Mouse (Mus musculus): ENCODE measurements around the gene Strada. TPM values are rescaled to one million over a fixed set of nuclear protein-coding genes. Genes with fewer than 3 reads are reported as not detected.

Strada gene
- 5.2 and 7.4 TPM in 2 replicates for polyA plus RNA-seq (2012; rRNA removed; ENCODE audit: low replicate concordance)

DNA sequence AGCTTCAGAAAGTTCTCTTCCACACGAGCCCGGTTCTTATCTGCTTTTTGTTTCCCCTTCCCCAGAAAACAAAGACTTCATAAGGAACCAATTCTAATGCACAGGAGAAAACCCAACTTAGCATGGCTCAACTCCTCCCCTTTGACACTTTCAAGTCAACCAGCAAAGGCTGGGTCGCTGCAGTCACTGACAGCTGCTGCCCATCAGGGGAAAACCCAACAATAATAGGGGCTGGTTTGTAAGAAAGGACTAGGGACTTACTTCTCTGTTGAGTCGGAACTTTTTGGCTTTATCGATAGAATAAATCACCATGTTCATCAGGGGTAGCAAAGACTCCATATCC is at the start of gene Strada:
Strada (minus strand) TSS at position 46 of the 343 bp plus-strand sequence.

GRCm38 (mm10) chr11:106216730-106217490 is 14.9 kb upstream of the Strada start, which contains the start of gene Ddx42:
Gene Ddx42, plus strand, starts transcription at chr11:106216926.

DNA sequence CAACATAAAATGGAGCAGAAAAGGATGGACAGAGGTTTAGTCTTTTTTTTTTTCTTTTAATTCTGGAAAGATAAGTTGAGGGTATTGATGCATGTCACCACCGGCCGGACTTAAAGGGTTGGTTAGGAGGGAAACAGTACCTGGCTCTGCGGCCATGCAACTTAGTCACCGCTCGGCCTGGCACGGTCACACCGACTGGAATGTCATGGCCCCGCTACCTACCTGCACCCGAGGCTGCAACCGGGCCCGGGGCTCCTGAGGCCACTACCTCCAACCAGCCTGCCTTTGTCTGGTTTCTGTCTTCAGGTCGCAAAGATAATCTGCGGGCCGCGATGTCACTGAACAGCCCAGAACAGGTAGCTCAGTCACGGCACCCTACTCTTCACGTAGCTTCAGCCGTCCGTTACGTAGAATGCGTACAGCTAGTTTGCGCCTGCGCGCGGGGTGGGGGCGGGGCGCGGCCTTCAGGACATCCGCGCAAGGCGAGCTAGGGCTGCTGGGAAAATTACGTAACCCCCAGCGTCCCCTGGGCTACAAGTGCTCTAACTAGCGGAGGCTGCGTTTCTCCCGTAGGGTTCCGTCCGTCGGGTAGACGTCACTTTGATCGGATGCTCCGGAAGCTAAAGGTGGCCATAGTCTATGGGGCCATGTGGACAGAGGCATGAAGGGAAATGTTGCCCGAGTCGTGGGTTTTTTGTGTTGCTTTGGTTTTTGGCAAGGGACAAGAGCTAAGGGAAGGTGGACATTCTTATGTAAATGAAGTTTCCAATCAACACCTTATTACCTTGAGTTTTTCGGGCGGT is 14.2 kb upstream of the Strada start, which contains the start of gene Ccdc47:
Ccdc47 (minus strand) TSS at position 418 of the 803 bp plus-strand sequence.

GRCm38 (mm10) chr11:106160841-106161721 is 40.9 kb downstream of the Strada start, which contains the start of the genes Gm10840 and Limd2:
Gene Gm10840, plus strand, starts transcription at chr11:106160850.
Gene Limd2, minus strand, starts transcription at chr11:106160860.

Other genes with a start within 250 kb of the Strada start
- 37.2 and 62.5 TPM in 2 replicates for gene Cyb561, start 248.8 kb downstream of the Strada start, polyA plus RNA-seq (2012; rRNA removed; ENCODE audit: low replicate concordance)
- gene Ace, start 234.2 kb downstream of the Strada start, polyA plus RNA-seq (2012; rRNA removed; ENCODE audit: low replicate concordance): 154 and 931 TPM in 2 replicates
- not detected in 2 replicates for gene Ace3, start 207.5 kb downstream of the Strada start, polyA plus RNA-seq (2012; rRNA removed; ENCODE audit: low replicate concordance)
- gene Kcnh6, start 194.0 kb downstream of the Strada start, polyA plus RNA-seq (2012; rRNA removed; ENCODE audit: low replicate concordance): 1.1 and 2.2 TPM in 2 replicates
- gene Dcaf7, start 165.3 kb downstream of the Strada start, polyA plus RNA-seq (2012; rRNA removed; ENCODE audit: low replicate concordance): 34.0 and 47.0 TPM in 2 replicates
- gene Taco1, start 136.1 kb downstream of the Strada start, polyA plus RNA-seq (2012; rRNA removed; ENCODE audit: low replicate concordance): 11.2 and 12.8 TPM in 2 replicates
- gene Map3k3, start 117.6 kb downstream of the Strada start, polyA plus RNA-seq (2012; rRNA removed; ENCODE audit: low replicate concordance): 7.4 and 7.6 TPM in 2 replicates
- gene Gm10840, start 41.3 kb downstream of the Strada start, polyA plus RNA-seq (2012; rRNA removed; ENCODE audit: low replicate concordance): not detected in 2 replicates
- gene Limd2, start 41.3 kb downstream of the Strada start, polyA plus RNA-seq (2012; rRNA removed; ENCODE audit: low replicate concordance): 16.2 and 20.3 TPM in 2 replicates
- 2.6 and 3.5 TPM in 2 replicates for gene Ccdc47, start 14.2 kb upstream of the Strada start, polyA plus RNA-seq (2012; rRNA removed; ENCODE audit: low replicate concordance)
- gene Ddx42, start 14.8 kb upstream of the Strada start, polyA plus RNA-seq (2012; rRNA removed; ENCODE audit: low replicate concordance): 2.5 and 3.0 TPM in 2 replicates
- gene Ftsj3, start 53.9 kb upstream of the Strada start, polyA plus RNA-seq (2012; rRNA removed; ENCODE audit: low replicate concordance): 1.5 and 6.2 TPM in 2 replicates
- 11.1 and 14.4 TPM in 2 replicates for gene Psmc5, start 54.0 kb upstream of the Strada start, polyA plus RNA-seq (2012; rRNA removed; ENCODE audit: low replicate concordance)
- 61.0 and 82.0 TPM in 2 replicates for gene Smarcd2, start 70.8 kb upstream of the Strada start, polyA plus RNA-seq (2012; rRNA removed; ENCODE audit: low replicate concordance)
- gene Tcam1, start 74.5 kb upstream of the Strada start, polyA plus RNA-seq (2012; rRNA removed; ENCODE audit: low replicate concordance): not detected in 2 replicates
- gene Gh, start 99.7 kb upstream of the Strada start, polyA plus RNA-seq (2012; rRNA removed; ENCODE audit: low replicate concordance): 0.19 TPM in 1 of 2 replicates, not detected in the other
- gene Cd79b, start 112.6 kb upstream of the Strada start, polyA plus RNA-seq (2012; rRNA removed; ENCODE audit: low replicate concordance): 5.9 and 13.6 TPM in 2 replicates
- 0.02 and 0.08 TPM in 2 replicates for gene Scn4a, start 151.1 kb upstream of the Strada start, polyA plus RNA-seq (2012; rRNA removed; ENCODE audit: low replicate concordance)
- 0.86 and 1.0 TPM in 2 replicates for gene Prr29, start 163.3 kb upstream of the Strada start, polyA plus RNA-seq (2012; rRNA removed; ENCODE audit: low replicate concordance)
- gene Icam2, start 185.9 kb upstream of the Strada start, polyA plus RNA-seq (2012; rRNA removed; ENCODE audit: low replicate concordance): 8.4 and 10.5 TPM in 2 replicates